Mouse (Mus musculus) limb, embryonic 14.5 days (tissue): ENCODE measurements at regions not wholly inside any gene's neighbourhood (a gene's known extent, or its start where the extent isn't known, plus 50 kb on each side); places are given as distances from the start of the nearest gene placed in this dataset.

Experiments
- ATAC-seq: fragments of 200-750 bp; cut with Nextera tagmentation; 2 replicates; pipeline ENCODE4 v1.8.0; 2017; ENCODE audit warnings: low read depth, moderate number of reproducible peaks, moderate TSS enrichment; ENCODE audit not compliant: low FRiP score
- DNase-seq: peaks from one replicate; pipeline ENCODE4 v3.0.0-alpha.2; 2015; ENCODE audit warnings: low spot score
- H3K27ac ChIP-seq: fragments of 300-500 bp; sonication (generic); replicated peaks from 2 replicates; pipeline ENCODE4 v1.5.1; 2014; ENCODE audit warnings: low read depth, mild to moderate bottlenecking, low read length, moderate library complexity, mixed read lengths
- H3K27me3 ChIP-seq: fragments of 300-500 bp; sonication (generic); 2 replicates; pipeline ENCODE4 v1.6.1; 2014; ENCODE audit warnings: low read length, mixed read lengths; ENCODE audit not compliant: control insufficient read depth, insufficient read depth
- H3K36me3 ChIP-seq: fragments of 300-500 bp; sonication (generic); 2 replicates; pipeline ENCODE4 v1.6.1; 2014; ENCODE audit warnings: mild to moderate bottlenecking, low read length, moderate library complexity, mixed read lengths; ENCODE audit not compliant: control insufficient read depth, insufficient read depth
- H3K4me1 ChIP-seq: fragments of 300-500 bp; sonication (generic); 2 replicates; pipeline ENCODE4 v1.6.1; 2014; ENCODE audit warnings: antibody characterized with exemption, low read length, mixed read lengths; ENCODE audit not compliant: control insufficient read depth, insufficient read depth
- H3K4me2 ChIP-seq: fragments of 300-500 bp; sonication (generic); replicated peaks from 2 replicates; pipeline ENCODE4 v1.6.1; 2014; ENCODE audit warnings: low read depth, mild to moderate bottlenecking, low read length, moderate library complexity; ENCODE audit not compliant: severe bottlenecking
- H3K4me3 ChIP-seq: fragments of 300-500 bp; sonication (generic); replicated peaks from 2 replicates; pipeline ENCODE4 v1.5.1; 2014; ENCODE audit warnings: low read length
- H3K9ac ChIP-seq: fragments of 300-500 bp; sonication (generic); 2 replicates; pipeline ENCODE4 v1.6.1; 2014; ENCODE audit warnings: mild to moderate bottlenecking, low read depth, low read length, moderate library complexity; ENCODE audit not compliant: severe bottlenecking
- H3K9me3 ChIP-seq: fragments of 300-500 bp; sonication (generic); 2 replicates; pipeline ENCODE4 v1.6.1; 2016; ENCODE audit warnings: low read length; ENCODE audit not compliant: control insufficient read depth
- POLR2A ChIP-seq: fragments of 200-500 bp; IDR thresholded peaks from 2 replicates; pipeline ENCODE4 v1.8.0; 2012; ENCODE audit warnings: inconsistent platforms, mild to moderate bottlenecking, moderate library complexity, borderline replicate concordance; ENCODE audit not compliant: insufficient read depth, insufficient read length; ENCODE audit errors: extremely low read depth
- WGBS: fragments of 180-500 bp; shearing (Covaris S2); extraction: QIAGEN DNeasy Blood & Tissue Kit; methylation state at CpG from one replicate; pipeline ENCODE4 v1.1.7; 2014; 5-methylcytosine and 5-hydroxymethylcytosine counted together

DNA sequence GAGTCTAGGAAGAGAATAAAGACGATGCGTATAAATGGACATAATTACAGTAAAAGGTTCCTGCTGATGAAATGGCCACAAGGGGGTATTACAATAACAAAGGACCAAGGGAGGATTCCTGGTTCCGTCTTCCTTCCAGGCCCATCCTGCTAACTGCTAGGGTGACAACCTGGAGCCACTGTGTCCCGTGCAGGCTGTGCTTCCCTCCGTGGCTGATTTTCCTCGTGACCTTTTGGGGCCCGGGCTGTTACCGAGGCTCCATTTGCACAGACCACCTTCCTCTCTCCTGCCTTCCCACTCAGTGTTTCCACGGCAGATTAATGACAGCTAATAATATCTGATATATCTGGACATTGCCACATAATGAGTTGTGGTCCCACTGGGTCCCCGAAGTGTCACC is 453.5 kb downstream of the Ofcc1 start:
- DNase-seq (no peak), ATAC-seq (no peak)
- H3K36me3 ChIP-seq, result no peaks in the 10 kb centered on the region
- no peak overlapping the region for H3K4me2 ChIP-seq
- no peak for TF ChIP-seq POLR2A
- no peak overlapping the region for H3K27ac ChIP-seq
- no peak overlapping the region for H3K4me3 ChIP-seq
- no peaks in the 10 kb centered on the region for H3K27me3 ChIP-seq
- H3K4me1 ChIP-seq, result no peaks in the 10 kb centered on the region
- 61% methylated on average over 10 of the region's 10 CpGs for WGBS
- no peak overlapping the region for H3K9ac ChIP-seq
- H3K9me3 ChIP-seq, result no peaks in the 10 kb centered on the region

DNA sequence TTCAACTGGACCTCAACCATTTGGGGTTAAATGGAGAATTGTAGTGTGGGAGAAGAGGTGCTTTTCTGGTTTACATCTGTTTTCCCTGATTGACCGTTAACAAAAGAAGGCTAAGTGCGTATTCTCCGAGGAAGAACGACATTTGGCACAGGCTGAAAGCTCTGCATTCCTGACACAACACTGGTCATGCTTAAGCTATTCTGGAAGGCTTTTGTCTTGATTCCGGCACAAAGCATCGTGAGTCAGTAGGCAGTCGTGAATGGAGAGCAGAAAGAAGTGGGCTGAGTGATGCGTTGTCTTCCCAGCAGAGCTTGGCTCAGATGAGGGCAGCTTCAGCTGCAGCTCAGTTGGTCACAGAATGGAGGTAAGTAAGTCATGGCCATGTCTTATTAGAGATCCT is 457.0 kb downstream of the Ofcc1 start:
- Histone ChIP-seq H3K9ac (no peak overlapping the region), H3K27me3 (no peaks in the 10 kb centered on the region), H3K4me2 (no peak overlapping the region), H3K27ac (no peak overlapping the region), H3K9me3 (no peaks in the 10 kb centered on the region), H3K4me3 (no peak overlapping the region), H3K36me3 (no peaks in the 10 kb centered on the region), H3K4me1 (no peaks in the 10 kb centered on the region)
- TF ChIP-seq POLR2A, result no peak
- ATAC-seq (no peak), DNase-seq (no peak)
- 83% methylated on average over 8 of the region's 8 CpGs for WGBS

DNA sequence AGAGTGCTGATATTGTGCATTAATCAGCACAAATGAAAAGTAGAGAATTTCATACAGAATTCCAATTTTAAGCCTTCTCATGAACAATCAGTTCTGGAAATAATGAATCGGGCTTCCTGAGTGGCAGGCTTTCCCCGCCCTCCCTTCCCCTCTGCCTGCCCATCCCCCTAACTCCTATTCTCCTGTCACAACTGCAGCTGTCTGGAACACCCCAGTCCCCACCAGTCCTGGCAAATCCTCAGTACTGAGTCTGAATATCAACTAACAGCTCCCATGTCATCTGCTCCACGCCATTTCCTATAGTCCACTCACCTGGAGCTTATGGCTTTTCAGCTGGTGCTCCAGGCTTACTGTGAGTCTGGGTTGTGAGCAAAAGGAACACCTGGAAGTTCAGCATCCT is 457.9 kb downstream of the Ofcc1 start:
- H3K27ac ChIP-seq, result no peak overlapping the region
- ATAC-seq, result no peak
- H3K36me3 ChIP-seq, result no peaks in the 10 kb centered on the region
- no peak overlapping the region for H3K4me3 ChIP-seq
- no peak overlapping the region for H3K4me2 ChIP-seq
- no peak for TF ChIP-seq POLR2A
- H3K9me3 ChIP-seq, result no peaks in the 10 kb centered on the region
- H3K4me1 ChIP-seq, result no peaks in the 10 kb centered on the region
- WGBS, result 71% methylated on average over 3 of the region's 3 CpGs
- no peaks in the 10 kb centered on the region for H3K27me3 ChIP-seq
- no peak for DNase-seq
- no peak overlapping the region for H3K9ac ChIP-seq

DNA sequence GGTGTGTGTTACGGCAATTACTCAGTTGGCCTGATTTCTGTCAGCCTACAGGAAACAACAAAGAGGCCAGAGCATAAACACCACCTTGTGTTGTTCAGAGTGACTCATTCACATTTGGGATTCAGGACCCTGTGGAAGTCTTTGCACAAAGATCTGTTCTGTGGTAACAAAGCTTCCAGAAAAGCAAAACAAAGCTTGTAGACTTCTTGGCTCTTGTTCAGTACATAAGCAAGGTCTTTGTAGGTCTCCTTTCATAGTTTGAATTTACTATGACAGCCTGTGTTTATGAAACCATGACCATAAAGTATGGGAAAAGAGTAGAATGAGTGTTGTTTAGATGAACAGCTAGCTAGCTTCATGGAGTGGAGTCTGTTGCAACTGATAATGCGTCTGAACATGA is 461.9 kb downstream of the Ofcc1 start:
- Histone ChIP-seq H3K27ac (no peak overlapping the region), H3K4me2 (no peak overlapping the region), H3K4me3 (no peak overlapping the region), H3K36me3 (no peaks in the 10 kb centered on the region), H3K27me3 (no peaks in the 10 kb centered on the region), H3K4me1 (no peaks in the 10 kb centered on the region), H3K9ac (no peak overlapping the region), H3K9me3 (no peaks in the 10 kb centered on the region)
- DNase-seq (no peak), ATAC-seq (no peak)
- 91% methylated on average over 2 of the region's 2 CpGs for WGBS
- no peak for TF ChIP-seq POLR2A

DNA sequence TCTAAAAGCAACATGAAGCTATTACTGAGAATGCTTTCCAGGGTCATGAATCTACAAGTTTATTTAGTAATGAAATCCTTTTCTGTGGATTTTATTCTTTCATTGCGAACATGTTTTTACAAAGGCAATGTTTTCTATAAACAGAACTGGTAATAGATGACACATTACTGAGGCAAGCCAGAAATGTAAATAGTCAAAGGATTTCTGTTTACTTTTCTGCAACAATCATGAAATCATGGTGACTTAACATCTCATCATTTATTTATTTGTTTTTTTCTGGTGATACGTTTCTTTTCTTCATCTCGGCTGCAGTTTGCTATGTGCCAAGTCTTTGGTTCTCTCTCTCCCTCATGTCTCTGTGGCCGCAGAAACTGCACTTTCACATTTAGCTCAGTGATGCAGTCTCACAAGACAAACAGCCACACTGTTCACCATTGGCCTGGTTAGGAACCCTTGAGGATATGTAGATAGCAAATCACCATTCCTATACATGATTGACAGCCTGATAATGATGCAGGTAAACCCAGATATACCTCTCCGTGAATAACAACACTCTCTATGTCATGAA is 462.8 kb downstream of the Ofcc1 start:
- H3K9me3 ChIP-seq, result no peaks in the 10 kb centered on the region
- H3K4me1 ChIP-seq, result no peaks in the 10 kb centered on the region
- 85% methylated on average over 5 of the region's 5 CpGs for WGBS
- no peak overlapping the region for H3K4me2 ChIP-seq
- H3K27me3 ChIP-seq, result no peaks in the 10 kb centered on the region
- no peak overlapping the region for H3K27ac ChIP-seq
- no peak for DNase-seq
- no peak for ATAC-seq
- no peak for TF ChIP-seq POLR2A
- H3K9ac ChIP-seq, result no peak overlapping the region
- no peak overlapping the region for H3K4me3 ChIP-seq
- H3K36me3 ChIP-seq, result no peaks in the 10 kb centered on the region

DNA sequence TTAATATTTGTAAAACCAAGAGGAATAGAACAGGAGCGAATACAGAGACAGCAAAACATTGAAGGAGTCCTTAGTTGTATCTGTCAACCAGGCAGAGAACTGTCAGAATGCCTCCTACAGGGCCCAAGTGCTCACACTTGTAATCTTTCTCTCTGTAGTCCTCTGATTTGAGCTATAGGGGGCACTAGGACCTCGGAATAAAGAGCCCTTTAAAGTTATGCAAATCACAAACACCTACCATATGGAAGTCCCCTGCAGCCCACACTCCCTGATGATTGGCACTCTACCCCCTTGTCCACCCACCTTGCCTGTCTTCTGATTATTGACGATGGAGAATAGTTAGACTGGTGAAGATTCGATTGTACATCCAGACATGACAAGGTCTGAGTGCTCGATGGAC is 467.1 kb downstream of the Ofcc1 start:
- no peak overlapping the region for H3K9ac ChIP-seq
- no peaks in the 10 kb centered on the region for H3K9me3 ChIP-seq
- H3K27ac ChIP-seq, result no peak overlapping the region
- DNase-seq (no peak), ATAC-seq (no peak)
- H3K4me1 ChIP-seq, result no peaks in the 10 kb centered on the region
- H3K27me3 ChIP-seq, result no peaks in the 10 kb centered on the region
- H3K4me2 ChIP-seq, result no peak overlapping the region
- no peak for TF ChIP-seq POLR2A
- no peaks in the 10 kb centered on the region for H3K36me3 ChIP-seq
- no peak overlapping the region for H3K4me3 ChIP-seq
- WGBS, result 67% methylated on average over 5 of the region's 5 CpGs
